Mouse (Mus musculus) stomach, postnatal 0 days (tissue): ENCODE data around the gene Gstp1. TPM values are rescaled to one million over a fixed set of nuclear protein-coding genes. Genes with fewer than 3 reads are reported as not detected.
"Not testable (repeated sequence)": the region's sequence is repeated elsewhere in the genome, so short reads cannot be mapped to it uniquely, and the experiment has no call there.

ENCODE experiments used
- ATAC-seq: fragments of 200-750 bp; cut with Nextera tagmentation; 2 replicates; pipeline ENCODE4 v1.8.0; 2017; ENCODE audit not compliant: low FRiP score, low TSS enrichment
- DNase-seq: peaks from one replicate; pipeline ENCODE4 v3.0.0-alpha.2; 2016; ENCODE audit warnings: low spot score
- H3K27ac ChIP-seq: fragments of 300-500 bp; sonication (generic); replicated peaks from 2 replicates; pipeline ENCODE4 v1.5.1; 2014; ENCODE audit warnings: mild to moderate bottlenecking, control low read depth
- H3K27me3 ChIP-seq: fragments of 300-500 bp; sonication (generic); 2 replicates; pipeline ENCODE4 v1.6.1; 2014; ENCODE audit warnings: low read length; ENCODE audit not compliant: control insufficient read depth, insufficient read depth
- H3K36me3 ChIP-seq: fragments of 300-500 bp; sonication (generic); 2 replicates; pipeline ENCODE4 v1.6.1; 2014; ENCODE audit warnings: low read length, mixed read lengths; ENCODE audit not compliant: control insufficient read depth, insufficient read depth
- H3K4me1 ChIP-seq: fragments of 300-500 bp; sonication (generic); replicated peaks from 2 replicates; pipeline ENCODE4 v1.6.1; 2014; ENCODE audit warnings: antibody characterized with exemption; ENCODE audit not compliant: control insufficient read depth, insufficient read depth
- H3K4me2 ChIP-seq: fragments of 300-500 bp; sonication (generic); replicated peaks from 2 replicates; pipeline ENCODE4 v1.6.1; 2014; ENCODE audit warnings: low read depth, mild to moderate bottlenecking, control low read depth, moderate library complexity
- H3K4me3 ChIP-seq: fragments of 300-500 bp; sonication (generic); 2 replicates; pipeline ENCODE4 v1.5.1; 2014; ENCODE audit warnings: low read depth, low read length, control low read depth
- H3K9ac ChIP-seq: fragments of 300-500 bp; sonication (generic); 2 replicates; pipeline ENCODE4 v1.6.1; 2014; ENCODE audit warnings: mild to moderate bottlenecking, low read length, control low read depth, mixed read lengths
- H3K9me3 ChIP-seq: fragments of 300-500 bp; sonication (generic); 2 replicates; pipeline ENCODE4 v1.6.1; 2016; ENCODE audit warnings: low read length; ENCODE audit not compliant: control insufficient read depth
- CTCF ChIP-seq: IDR thresholded peaks from 2 replicates; pipeline ENCODE4 v1.5.1; 2016; ENCODE audit warnings: antibody characterized with exemption, low read depth, mild to moderate bottlenecking, moderate library complexity
- EP300 ChIP-seq: optimal IDR thresholded peaks from 2 replicates; pipeline ENCODE3; 2016; ENCODE audit warnings: antibody characterized with exemption
- WGBS: fragments of 180-500 bp; shearing (Covaris S2); extraction: QIAGEN DNeasy Blood & Tissue Kit; methylation state at CpG from one replicate; pipeline ENCODE4 v1.1.7; 2014; 5-methylcytosine and 5-hydroxymethylcytosine counted together
- polyA plus RNA-seq: library from polyadenylated mRNA; unstranded; fragments of >200 nt; fragmentation: Nextera tagmentation; extraction: Ambion mirVana; gene quantifications from 2 replicates; pipeline ENCODE4 v1.2.1, GENCODE M21; 2015

Gstp1 gene
- polyA plus RNA-seq, 1 experiment from 2014 or later: 1,081 TPM

- TF ChIP-seq CTCF (no peak), EP300 (no peak)
- WGBS: 50% methylated on average over 8 of the region's 8 CpGs
- Histone ChIP-seq H3K4me1 (no peaks in the 10 kb centered on the region), H3K27ac (peak overlapping the region; percentile 93), H3K4me3 (no peak overlapping the region), H3K27me3 (no peaks in the 10 kb centered on the region), H3K36me3 (no peaks in the 10 kb centered on the region), H3K9me3 (no peaks in the 10 kb centered on the region), H3K9ac (no peak overlapping the region), H3K4me2 (no peak overlapping the region)
- peak; percentile 62 for ATAC-seq
- DNase-seq: peak; percentile 86
Measured at GRCm38 (mm10) chr19:4046866-4047254, 9.1 kb upstream of the Gstp1 start.

GRCm38 (mm10) chr19:4045966-4046865 lies 8.4 kb upstream of the Gstp1 start, which contains the start of gene Gstp2:
Gene Gstp2 (minus strand): TSS chr19:4046023.
- no peaks in the 10 kb centered on the region for H3K27me3 ChIP-seq
- ATAC-seq: peak; percentile 90
- H3K36me3 ChIP-seq: no peaks in the 10 kb centered on the region
- H3K4me1 ChIP-seq: no peaks in the 10 kb centered on the region
- peak within 1 kb of the TSS; percentile 37 for H3K4me2 ChIP-seq
- peak within 1 kb of the TSS; percentile 93 for H3K27ac ChIP-seq
- WGBS: 11% methylated on average over 16 of the region's 16 CpGs
- H3K9me3 ChIP-seq: no peaks in the 10 kb centered on the region
- TF ChIP-seq CTCF (peak; percentile 78), EP300 (peak; percentile 96)
- DNase-seq: peak; percentile 92
- no peak within 1 kb of the TSS for H3K9ac ChIP-seq
- no peak within 1 kb of the TSS for H3K4me3 ChIP-seq

- not testable (repeated sequence) for H3K9me3 ChIP-seq, H3K4me1 ChIP-seq, H3K27me3 ChIP-seq, H3K4me3 ChIP-seq, ATAC-seq, H3K36me3 ChIP-seq, DNase-seq, H3K9ac ChIP-seq, H3K4me2 ChIP-seq, H3K27ac ChIP-seq
- WGBS: 82% methylated on average over 5 of the region's 5 CpGs
Measured at GRCm38 (mm10) chr19:4044109-4044508, 6.3 kb upstream of the Gstp1 start.

- Histone ChIP-seq H3K27me3 (no peaks in the 10 kb centered on the region), H3K27ac (0 out of 2 replicates have a peak overlapping the region, but pooled peaks have one; percentile 24), H3K9ac (no peak overlapping the region), H3K4me1 (no peaks in the 10 kb centered on the region), H3K36me3 (no peaks in the 10 kb centered on the region), H3K9me3 (no peaks in the 10 kb centered on the region), H3K4me3 (no peak overlapping the region), H3K4me2 (0 out of 2 replicates have a peak overlapping the region, but pooled peaks have one; percentile 14)
- DNase-seq (peak; percentile 85), ATAC-seq (peak; percentile 66)
- WGBS: 46% methylated on average over 14 of the region's 14 CpGs
- TF ChIP-seq EP300 (no peak), CTCF (no peak)
Measured at GRCm38 (mm10) chr19:4042124-4042523, 4.3 kb upstream of the Gstp1 start.

GRCm38 (mm10) chr19:4041500-4041899 lies 3.7 kb upstream of the Gstp1 start:
- H3K4me2 ChIP-seq, ATAC-seq, H3K9me3 ChIP-seq, H3K27ac ChIP-seq, H3K36me3 ChIP-seq, H3K4me1 ChIP-seq, DNase-seq, H3K9ac ChIP-seq, H3K27me3 ChIP-seq, H3K4me3 ChIP-seq: not testable (repeated sequence)
- 88% methylated on average over 3 of the region's 4 CpGs for WGBS

GRCm38 (mm10) chr19:4040941-4041340 lies 3.2 kb upstream of the Gstp1 start:
- H3K4me2 ChIP-seq, DNase-seq, H3K27ac ChIP-seq, H3K27me3 ChIP-seq, H3K4me1 ChIP-seq, H3K9me3 ChIP-seq, H3K4me3 ChIP-seq, H3K9ac ChIP-seq, ATAC-seq, H3K36me3 ChIP-seq: not testable (repeated sequence)
- 87% methylated on average over 5 of the region's 5 CpGs for WGBS

GRCm38 (mm10) chr19:4037154-4037787 lies 514 bp downstream of the Gstp1 start:
- H3K9me3 ChIP-seq, H3K27me3 ChIP-seq, H3K4me1 ChIP-seq, H3K36me3 ChIP-seq, DNase-seq: not testable (repeated sequence)
- 19% methylated on average over 7 of the region's 8 CpGs for WGBS
- H3K4me3 ChIP-seq: peak overlapping the region; percentile 64
- peak overlapping the region; percentile 88 for H3K27ac ChIP-seq
- H3K9ac ChIP-seq: peak overlapping the region; percentile 80
- H3K4me2 ChIP-seq: peak overlapping the region; percentile 74
- ATAC-seq: peak; percentile 13; the same call in 1 of the 2 replicates
